Mouse (Mus musculus): Measurements from ENCODE around the gene RPS10-NUDT3.

DNA sequence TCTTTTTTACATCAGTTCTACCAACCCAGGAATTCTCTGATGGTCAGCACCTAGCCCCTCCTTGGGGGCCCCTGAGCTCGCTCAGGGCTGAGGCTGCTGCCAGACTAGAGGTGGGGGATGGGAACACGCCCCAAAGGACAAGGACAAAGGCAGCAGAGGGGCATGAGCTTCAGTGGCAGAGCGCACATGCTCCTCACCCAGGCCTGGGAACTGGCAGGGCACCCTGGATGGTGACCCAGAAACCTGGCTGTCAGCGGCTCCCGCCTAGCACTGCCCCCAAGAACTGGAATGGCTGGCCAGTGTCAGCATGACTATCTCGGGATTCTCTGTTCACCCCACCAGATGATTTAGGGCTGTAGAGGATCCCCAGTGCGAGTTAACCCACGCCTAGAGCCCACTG, 85.8 kb downstream of the RPS10-NUDT3 start:
- no peak for TF ChIP-seq CTCF (IDR thresholded peaks at IDR 0.05; ENCODE audit: low read depth)
- no peak for TF ChIP-seq EP300 (IDR thresholded peaks at IDR 0.05; ENCODE audit: low read depth)

All from liver, postnatal 0 days (tissue).